Mouse (Mus musculus): ENCODE results near the gene Gls. TPM values are rescaled to one million over a fixed set of nuclear protein-coding genes. Genes with fewer than 3 reads are reported as not detected.

Gene Gls
- 10 to 100 TPM; 86.3 to 94.6 TPM for total RNA-seq (2021)
- long read RNA-seq, experiment 1, full-length matches to known transcripts = 23 of 30 reads
- long read RNA-seq, experiment 1, partial matches to known transcripts = 1 of 30 reads
- long read RNA-seq, experiment 1, other reads (novel, unspliced or antisense) = 6 of 30 reads
- long read RNA-seq, experiment 2, full-length matches to known transcripts = 15 of 21 reads
- long read RNA-seq, experiment 2, partial matches to known transcripts = 2 of 21 reads
- long read RNA-seq, experiment 2, other reads (novel, unspliced or antisense) = 4 of 21 reads

- intact Hi-C loops (cut with DNase I) = loop anchor here (2.0 to 5.0 kb wide), 3 partner anchors 34 to 66 kb away; no protein-coding TSS in a partner anchor
- DNase-seq = peak; percentile 96
Measured at GRCm38 (mm10) chr1:52233143-52233713, at the start of gene Gls. Gls (minus strand) TSS chr1:52233232.

DNA sequence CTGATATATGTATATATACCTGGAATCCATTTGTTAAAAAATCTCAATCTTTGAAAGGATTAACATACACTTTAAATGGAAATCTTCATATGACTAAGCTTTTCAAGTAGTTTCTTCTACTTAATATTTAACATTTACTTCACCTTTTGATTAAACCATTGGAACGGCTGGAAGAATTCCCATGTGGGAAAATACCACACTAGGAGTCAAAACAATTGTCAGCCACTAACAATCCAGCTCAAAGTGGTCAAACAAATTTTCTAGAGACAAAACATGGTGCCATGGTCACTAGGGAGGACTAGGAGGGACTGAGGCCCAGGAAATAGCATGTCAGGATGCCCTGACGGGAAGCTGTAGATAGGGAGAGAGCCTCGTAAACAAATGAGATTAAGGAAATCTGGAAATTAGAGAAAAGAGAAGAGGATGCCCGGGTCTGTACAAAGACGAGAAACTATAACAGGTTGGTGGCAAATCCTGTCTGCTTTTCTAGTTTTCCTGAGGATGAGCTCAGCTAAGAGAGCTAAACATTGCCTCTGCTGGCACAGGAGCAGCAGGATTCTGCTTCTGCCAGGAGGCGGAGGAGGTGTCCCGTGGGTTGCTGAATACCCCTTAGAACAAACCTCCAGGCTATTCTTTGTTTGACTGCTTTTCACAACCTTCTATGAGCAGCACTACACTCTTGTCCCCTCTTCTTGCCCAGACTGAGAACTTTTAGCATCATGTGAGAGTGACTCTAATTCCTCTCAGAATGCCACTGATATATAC lies 47.0 kb upstream of the Gls start:
- intact Hi-C loops (cut with DNase I) = no loop called here
- no peak for DNase-seq

DNA sequence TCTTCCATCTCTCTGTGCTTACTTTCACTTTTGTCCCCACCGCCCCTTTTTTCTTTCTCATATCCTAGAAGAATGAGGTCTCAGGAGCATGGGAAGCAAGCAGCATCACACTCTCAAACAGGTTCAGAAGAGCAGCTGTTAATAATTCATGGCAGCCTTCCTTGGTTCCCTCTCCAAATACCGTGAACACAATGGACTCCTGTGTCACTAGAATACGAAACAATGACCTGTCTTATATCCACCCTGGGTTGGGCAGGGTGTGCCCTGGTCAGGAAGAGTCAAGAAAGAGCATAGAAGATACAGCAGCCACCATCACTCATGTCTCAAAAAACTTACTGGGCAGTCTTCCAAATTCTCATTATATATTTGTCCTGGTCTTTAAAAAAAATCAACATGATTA lies 46.3 kb upstream of the Gls start:
- intact Hi-C loops (cut with DNase I) = no loop called here
- DNase-seq = no peak

DNA sequence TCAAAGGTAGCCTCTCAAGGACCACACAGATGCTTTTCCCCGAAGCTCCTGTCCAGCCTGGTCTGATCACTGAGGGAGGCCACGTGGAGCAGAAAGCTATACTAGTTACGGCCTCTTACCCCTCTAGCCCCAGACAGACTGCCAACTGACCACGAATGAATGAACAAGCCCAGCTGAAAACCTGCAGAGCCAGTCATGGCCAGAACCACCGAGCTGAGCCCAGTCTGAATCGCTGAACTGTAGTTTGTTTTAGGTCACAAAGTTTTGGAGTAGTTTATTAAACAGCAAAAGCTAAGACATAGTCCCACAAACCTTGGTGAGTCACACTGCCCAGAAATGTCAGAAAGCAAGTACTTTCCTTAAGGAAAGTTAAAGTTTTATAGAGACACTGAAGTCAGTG lies 45.0 kb upstream of the Gls start:
- intact Hi-C loops (cut with DNase I) = no loop called here
- no peak for DNase-seq

DNA sequence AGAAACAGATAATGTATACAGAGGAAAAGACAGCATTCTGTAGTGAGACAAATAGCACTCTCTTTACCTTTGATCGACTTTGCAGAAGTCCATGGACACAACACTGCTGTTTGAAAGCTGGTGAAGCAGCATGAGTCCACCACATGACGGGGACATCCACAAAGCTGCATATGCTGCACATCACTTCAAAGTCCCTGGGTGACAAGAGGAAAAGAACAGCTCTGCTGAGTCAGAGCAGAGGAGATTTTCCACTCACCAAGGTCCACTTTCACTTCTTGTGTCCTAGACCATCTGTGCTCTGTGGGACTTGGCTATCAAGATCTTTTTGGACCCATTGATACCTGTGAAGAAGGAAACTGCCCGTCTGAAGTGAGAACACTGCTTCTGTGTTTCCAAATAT lies 41.2 kb upstream of the Gls start:
- intact Hi-C loops (cut with DNase I) = no loop called here
- DNase-seq = no peak

DNA sequence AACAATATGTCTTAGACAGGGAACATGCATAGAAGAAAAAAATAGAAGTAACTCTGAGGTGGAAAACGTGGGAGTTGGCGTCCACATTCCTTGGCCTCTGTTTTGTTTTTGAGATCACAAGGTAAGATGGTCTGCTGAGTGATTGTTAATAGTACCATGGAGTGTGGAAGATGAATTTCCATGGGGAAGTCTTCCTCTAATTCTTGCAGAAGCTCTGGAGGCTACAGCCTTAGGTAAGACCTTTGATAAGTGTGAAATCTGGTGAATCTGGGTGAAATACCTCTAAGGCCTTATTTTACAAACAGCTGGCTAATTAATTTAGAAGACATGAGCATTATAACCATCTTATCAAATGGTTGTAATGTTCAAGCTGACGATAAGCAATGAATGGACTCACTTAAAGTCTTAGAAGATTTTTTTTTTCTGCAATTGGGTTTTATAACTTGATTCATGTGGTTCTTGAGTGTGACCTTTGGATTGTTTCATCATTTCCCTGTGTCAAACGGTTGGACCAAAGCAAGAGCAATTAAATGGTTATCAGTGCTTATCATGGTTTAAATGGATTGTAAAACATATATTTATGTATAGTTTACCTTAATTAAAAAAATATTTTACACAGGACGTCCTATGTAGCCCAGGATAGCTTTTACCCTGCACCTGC lies 39.1 kb upstream of the Gls start:
- no peak for DNase-seq
- intact Hi-C loops (cut with DNase I) = no loop called here

DNA sequence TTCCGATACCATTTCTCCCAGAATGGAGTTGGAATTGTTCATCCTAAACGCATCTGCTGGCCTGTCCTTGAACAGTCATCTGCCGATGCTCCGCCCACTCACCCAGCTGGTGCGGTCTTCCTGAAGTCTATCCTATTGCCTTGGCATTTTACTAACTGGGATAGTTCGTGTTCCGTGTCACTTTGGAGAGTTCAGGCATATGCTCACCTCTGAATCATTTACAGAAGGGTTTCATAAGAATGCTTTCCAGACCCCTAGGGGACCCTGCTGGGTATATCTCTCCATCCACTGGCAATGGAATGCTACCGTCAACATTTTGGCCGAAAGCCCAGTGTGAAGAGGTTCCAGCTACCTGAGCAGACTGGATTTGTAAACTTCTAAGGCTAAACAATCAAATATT lies 37.3 kb upstream of the Gls start:
- intact Hi-C loops (cut with DNase I) = no loop called here
- no peak for DNase-seq

DNA sequence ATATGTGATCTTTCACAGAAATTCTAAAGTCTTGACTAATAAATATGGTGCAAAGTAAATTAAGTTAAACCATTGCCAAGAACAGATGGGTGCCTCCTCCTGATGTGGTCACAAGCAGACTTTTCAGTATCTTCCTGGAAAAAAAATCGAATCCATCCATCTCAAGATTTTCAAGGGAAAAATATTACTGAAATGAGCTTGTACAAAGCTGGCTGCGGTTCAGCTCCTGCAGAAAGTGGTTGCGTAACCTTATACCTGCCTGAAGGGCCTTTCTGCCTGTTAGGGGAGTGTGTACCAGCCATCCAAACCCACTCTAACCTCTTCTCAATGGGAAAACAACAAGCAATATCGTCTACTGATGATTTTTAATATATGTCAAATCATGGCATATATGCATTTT lies 36.6 kb upstream of the Gls start:
- intact Hi-C loops (cut with DNase I) = no loop called here
- DNase-seq = no peak

- no peak for DNase-seq
- intact Hi-C loops (cut with DNase I) = no loop called here
Measured at GRCm38 (mm10) chr1:52268006-52268405, 35.0 kb upstream of the Gls start.

DNA sequence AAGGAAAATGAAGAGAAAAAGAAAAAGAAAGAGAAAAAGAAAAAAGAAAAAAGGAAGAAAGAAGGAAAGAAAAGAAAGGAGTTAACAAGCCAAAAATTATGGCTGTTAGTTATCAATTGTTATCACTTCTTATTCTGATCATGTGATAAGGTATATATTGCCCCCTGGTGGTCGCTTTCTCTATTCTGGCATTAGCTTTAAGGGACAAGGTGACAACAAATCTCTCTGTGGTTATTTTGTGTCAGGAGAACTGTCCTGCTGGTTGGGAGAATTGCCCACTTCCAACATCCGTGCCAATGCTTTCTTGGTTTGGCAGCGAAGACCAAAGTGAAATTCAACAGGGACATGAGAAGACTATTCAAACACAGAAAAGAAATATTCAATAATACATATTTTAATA lies 34.6 kb upstream of the Gls start:
- intact Hi-C loops (cut with DNase I) = loop anchor here (1.0 to 2.0 kb wide), 2 partner anchors 35 to 119 kb away; partner anchors contain the start of gene Gls
- peak; percentile 42 to 69 for DNase-seq

GRCm38 (mm10) chr1:52265886-52266516 lies 33.0 kb upstream of the Gls start:
- intact Hi-C loops (cut with DNase I) = loop anchor here (2.0 kb wide), 1 partner anchor 33 kb away; the partner anchor contains the start of gene Gls
- no peak for DNase-seq

GRCm38 (mm10) chr1:52264290-52264689 lies 31.3 kb upstream of the Gls start:
- intact Hi-C loops (cut with DNase I) = no loop called here
- no peak for DNase-seq

GRCm38 (mm10) chr1:52260354-52261090 lies 27.5 kb upstream of the Gls start:
- intact Hi-C loops (cut with DNase I) = no loop called here
- DNase-seq = no peak

DNA sequence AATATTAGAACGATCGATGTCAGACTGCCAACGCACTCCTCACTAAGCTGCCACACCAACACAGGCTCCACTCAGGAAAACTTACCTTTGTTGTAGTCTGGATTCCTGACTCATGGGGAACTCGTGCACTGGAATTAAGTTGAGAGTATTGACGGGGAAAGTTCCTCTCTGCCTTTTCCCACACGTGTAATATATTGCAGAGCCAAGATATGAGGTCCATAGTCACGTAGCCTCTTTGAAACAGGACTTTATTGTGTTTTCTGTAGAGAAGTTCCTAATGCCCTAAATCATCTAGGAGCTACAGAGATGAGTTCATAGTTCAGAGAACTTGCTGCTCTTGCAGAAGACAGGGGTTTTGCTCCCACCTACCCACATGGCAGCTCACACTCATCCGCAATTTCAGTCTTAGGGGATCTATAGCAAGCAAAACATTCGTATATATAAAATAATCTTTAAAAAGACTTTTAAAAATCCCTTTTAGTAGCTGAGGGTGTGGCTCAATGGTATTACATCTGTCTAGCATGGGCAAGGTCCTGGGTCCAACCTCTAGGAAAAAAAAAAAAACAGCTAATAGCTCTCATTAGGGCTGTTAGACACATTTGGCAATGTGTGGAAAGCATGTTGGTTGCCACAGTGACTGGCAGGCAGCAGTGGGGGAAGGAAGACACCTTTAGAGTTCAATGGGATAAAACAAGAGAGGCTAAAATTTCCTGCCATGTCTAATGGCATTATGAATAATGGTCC lies 25.1 kb upstream of the Gls start:
- DNase-seq = no peak
- intact Hi-C loops (cut with DNase I) = no loop called here

DNA sequence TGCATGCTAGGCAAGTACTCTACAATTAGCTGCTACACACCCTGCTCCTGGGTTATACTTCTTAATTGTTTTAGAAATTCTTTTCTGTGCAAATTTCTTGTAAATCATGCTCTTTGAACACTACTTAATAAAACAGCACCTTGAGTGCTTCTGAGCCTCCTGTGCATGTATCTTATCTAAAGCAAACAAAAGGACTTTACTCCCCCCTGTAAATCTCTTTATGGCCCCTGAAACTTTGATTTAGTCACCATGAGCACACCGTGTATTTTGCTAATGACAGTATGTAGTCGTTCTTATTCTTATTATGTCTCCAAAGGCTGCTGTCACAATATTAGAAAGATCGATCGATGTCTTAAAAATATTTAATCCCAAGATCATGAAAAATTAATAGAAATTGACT lies 23.9 kb upstream of the Gls start:
- intact Hi-C loops (cut with DNase I) = no loop called here
- DNase-seq = no peak

- no peak for DNase-seq
- intact Hi-C loops (cut with DNase I) = no loop called here
Measured at GRCm38 (mm10) chr1:52256194-52256593, 23.2 kb upstream of the Gls start.

- DNase-seq = no peak
- intact Hi-C loops (cut with DNase I) = no loop called here
Measured at GRCm38 (mm10) chr1:52254411-52254810, 21.4 kb upstream of the Gls start.

DNA sequence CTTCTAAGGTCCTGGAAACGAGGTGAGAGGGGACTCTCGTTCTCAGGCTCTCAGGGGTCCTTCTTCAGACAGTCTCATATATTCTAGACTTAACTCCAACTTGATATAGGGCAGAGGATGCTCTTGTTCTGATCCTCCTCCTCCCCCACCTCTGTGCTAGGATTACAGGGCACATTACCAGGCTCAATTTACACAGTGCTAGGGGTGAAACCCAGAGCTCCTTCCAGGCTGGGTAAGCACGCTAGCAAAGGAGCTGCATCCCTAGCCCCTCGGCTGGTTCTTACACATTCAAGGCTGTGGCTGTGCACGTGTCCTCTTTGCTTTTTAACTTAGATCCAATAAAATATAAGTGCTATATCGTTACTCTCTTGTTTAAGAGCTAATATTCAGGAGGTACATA lies 20.4 kb upstream of the Gls start:
- intact Hi-C loops (cut with DNase I) = no loop called here
- DNase-seq = no peak

DNA sequence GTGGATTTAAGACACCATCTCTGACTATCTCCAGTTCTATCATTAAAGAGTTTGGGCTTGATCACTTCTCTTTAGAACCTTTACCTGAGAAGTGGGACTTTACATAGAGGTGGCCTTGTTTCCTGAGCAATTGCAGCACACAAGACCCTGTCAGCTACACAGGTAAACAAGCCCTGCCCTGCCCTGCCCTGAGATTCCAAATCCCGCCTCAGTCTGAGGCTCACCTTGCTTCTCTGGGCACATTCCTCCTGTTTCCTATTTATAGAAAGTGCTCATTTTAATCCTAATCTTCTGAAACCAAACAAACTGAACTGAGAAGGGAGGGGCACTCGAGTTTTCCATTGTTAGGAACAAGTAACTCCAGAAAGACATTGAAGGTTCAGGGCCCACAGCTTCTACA lies 19.4 kb upstream of the Gls start:
- no peak for DNase-seq
- intact Hi-C loops (cut with DNase I) = no loop called here

Data from heart, postnatal 14 days (tissue).